Mouse (Mus musculus): Measurements from ENCODE around the gene Pcmt1. TPM values are rescaled to one million over a fixed set of nuclear protein-coding genes. Genes with fewer than 3 reads are reported as not detected.

Pcmt1 gene
- total RNA-seq (2017), result 52.2 to 103 TPM (median 83.1 TPM) in 3 replicates

DNA sequence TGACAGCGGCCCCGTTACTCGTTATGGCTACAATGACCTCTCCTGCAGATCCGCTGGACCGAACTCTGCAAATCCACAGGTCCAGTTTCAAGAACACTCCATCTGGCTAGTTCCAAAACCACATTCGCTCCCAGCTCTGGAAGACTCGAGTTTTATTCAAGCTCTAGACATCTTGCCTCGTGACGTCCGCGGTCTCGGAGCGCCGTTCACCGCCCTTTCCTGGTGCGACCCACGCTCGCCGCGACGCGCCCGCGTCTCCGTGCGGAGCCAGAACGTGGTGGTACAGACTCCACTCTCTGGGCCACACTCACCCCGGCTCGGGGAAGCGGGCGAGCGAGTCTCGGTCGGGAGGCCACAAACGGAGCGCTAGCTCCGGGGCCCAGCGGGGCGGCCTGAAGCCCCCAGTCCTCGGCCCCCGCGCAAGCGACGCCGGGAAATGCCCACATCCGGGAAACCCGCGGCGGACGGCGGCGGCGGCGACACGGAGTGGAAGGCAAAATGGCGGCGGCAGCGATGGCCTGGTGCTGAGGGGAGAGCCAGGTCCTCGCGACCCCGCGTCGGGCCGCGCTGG lies at the start of gene Pcmt1, which contains the start of gene Lats1:
Gene Pcmt1 (minus strand): TSS at position 406 of the 571 bp plus-strand sequence.
Gene Lats1 (plus strand): TSS at position 484 of the 571 bp plus-strand sequence.
- ATAC-seq (replicated peaks; ENCODE audit: insufficient number of reproducible peaks, low FRiP score, low TSS enrichment, poor library complexity, severe bottlenecking), result peak; percentile 59

DNA sequence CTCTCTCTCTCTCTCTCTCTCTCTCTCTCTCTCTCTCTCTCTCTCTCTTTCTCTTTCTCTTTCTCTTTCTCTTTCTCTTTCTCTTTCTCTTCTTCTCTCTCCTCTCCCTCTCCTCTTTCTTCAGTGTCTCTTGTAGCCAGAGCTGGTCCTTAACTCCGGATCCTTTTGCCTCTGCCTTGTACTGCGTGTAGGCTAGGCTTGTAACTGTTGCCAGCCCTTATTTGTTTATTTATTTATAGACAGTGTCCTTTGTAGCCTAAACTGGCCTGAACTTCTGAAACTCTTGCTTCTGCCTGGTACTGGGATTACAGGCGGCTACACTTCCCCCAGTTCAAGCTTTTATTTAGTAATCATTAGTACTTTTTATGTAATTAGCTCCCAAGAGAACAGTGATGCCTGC lies 46.1 kb upstream of the Pcmt1 start:
- ATAC-seq (replicated peaks; ENCODE audit: insufficient number of reproducible peaks, low FRiP score, low TSS enrichment, poor library complexity, severe bottlenecking), result no peak

DNA sequence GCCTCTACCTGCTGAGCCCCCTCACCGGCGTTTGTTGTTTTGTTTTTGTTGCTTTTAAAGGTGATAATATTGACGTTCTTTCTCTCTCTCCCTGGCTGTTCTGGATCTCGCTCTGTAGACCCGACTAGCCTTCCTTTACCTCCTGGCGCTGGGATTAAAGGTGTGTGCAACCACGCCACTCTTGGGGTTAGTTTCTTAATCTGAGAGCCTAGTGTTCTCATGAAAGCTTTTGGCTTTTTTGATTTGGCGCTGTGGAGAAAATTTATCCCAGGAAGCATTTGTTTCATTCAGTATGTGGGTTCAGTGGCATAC lies 45.5 kb upstream of the Pcmt1 start:
- ATAC-seq (replicated peaks; ENCODE audit: insufficient number of reproducible peaks, low FRiP score, low TSS enrichment, poor library complexity, severe bottlenecking), result no peak

DNA sequence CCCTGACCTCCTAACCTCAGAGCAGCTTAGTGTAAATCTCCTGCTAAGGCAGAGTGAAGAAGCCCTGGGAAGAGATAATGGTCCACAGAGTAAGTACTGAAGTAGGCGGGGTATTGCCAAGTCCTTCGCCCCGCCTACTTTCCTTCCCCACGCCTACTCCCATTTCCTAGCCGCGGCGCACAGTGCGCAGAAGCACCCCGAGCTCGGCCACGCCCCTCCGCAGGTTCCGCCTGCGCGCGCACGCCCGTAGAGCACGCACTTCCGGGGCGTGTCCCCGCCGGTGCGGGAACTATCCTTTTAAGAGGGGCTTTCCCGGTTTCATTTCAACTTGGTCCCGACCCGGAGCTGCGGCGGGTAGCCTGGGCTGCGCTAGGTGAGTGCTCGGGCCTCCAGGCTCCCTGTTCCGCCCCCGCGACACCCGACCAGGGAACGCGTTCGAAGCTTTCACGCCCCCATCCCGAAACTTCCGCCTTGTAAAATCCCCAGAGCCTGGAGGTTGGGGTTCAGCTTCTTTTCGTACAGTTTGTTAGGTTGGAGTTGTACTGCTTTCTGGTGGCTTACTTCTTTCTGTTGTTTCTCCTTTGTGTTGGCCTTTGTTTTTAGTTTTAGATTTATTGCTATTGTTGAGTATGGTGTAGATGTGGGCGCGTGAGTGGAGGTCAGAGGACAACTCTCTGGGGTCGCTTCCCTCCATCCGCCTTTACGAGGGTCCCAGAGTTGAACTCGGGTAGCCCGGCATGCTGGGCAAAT lies 45.0 kb upstream of the Pcmt1 start, which contains the start of gene Katna1:
Gene Katna1 (plus strand): TSS at position 250 of the 750 bp plus-strand sequence.
- peak; percentile 97 for ATAC-seq (replicated peaks; ENCODE audit: insufficient number of reproducible peaks, low FRiP score, low TSS enrichment, poor library complexity, severe bottlenecking)

DNA sequence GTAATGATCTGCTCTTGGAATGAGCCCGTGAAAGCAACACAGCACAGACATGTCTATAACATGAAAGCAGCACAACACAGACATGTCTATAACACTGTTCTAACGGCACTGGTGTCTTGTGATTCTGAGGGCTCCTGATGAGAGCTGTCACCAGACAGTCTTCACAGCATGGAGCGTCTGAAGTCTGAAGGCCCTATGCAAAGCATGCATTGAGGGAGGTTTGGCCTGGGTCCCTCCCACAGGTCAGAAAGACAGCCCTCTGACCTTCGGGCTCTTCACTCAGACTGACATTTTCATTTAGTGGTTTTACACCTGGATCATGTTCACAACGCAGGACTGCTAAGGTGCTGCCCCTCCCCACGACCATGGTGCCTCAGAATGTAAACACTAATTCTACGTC lies 34.1 kb upstream of the Pcmt1 start:
- no peak for ATAC-seq (replicated peaks; ENCODE audit: insufficient number of reproducible peaks, low FRiP score, low TSS enrichment, poor library complexity, severe bottlenecking)

DNA sequence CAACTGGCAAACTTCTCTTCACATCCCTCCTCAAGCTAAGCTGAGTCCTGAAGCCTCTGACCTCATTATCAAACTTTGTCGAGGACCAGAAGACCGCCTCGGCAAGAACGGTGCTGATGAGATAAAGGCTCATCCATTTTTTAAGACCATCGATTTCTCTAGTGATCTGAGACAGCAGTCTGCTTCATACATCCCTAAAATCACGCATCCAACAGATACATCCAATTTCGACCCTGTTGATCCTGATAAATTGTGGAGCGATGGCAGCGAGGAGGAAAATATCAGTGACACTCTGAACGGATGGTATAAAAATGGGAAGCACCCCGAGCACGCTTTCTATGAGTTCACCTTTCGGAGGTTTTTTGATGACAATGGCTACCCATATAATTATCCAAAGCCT lies 31.6 kb upstream of the Pcmt1 start:
- no peak for ATAC-seq (replicated peaks; ENCODE audit: insufficient number of reproducible peaks, low FRiP score, low TSS enrichment, poor library complexity, severe bottlenecking)

DNA sequence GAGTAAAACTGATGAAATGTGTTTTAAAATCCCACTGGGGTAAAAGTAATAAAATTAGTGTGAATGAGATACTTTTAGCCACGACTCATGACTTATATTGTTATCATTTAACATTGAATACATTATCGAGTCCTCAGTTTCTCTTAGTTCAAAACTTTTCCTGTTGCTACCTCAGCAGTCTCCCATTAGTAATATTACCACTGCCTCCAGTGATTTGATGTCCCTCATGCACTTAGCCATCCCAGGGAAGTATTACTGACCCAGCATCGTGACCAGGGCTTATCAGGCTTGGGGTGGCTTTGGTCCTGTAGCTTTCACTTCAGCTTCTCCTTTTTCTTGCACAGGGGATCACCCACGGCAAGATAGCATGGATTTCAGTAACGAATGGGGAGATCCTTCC lies 29.2 kb upstream of the Pcmt1 start:
- ATAC-seq (replicated peaks; ENCODE audit: insufficient number of reproducible peaks, low FRiP score, low TSS enrichment, poor library complexity, severe bottlenecking), result no peak

DNA sequence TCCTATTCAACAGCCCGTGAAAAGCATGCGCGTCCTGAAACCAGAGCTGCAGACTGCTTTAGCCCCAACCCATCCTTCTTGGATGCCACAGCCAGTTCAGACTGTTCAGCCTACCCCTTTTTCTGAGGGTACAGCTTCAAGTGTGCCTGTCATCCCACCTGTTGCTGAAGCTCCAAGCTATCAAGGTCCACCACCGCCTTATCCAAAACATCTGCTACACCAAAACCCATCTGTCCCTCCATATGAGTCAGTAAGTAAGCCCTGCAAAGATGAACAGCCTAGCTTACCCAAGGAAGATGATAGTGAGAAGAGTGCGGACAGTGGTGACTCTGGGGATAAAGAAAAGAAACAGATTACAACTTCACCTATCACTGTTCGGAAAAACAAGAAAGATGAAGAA lies 21.6 kb upstream of the Pcmt1 start:
- ATAC-seq (replicated peaks; ENCODE audit: insufficient number of reproducible peaks, low FRiP score, low TSS enrichment, poor library complexity, severe bottlenecking), result no peak

DNA sequence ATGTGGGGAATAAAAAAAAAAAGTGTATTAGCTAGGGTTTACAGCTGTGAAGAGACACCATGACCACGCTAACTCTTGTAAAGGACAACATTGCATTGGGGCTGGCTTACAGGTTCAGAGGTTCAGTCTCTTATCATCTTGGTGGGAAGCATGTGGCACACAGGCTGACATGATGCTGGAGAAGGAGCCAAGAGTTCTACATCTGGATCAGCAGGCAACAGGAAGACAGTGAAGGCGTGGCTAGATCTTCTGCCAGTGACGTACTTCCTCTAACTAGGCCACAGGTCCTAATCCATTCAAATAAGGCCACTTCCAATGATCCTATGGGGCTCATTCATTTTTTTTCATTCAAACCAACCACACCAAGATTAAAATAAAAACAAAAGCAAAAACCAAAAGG lies 19.2 kb upstream of the Pcmt1 start:
- no peak for ATAC-seq (replicated peaks; ENCODE audit: insufficient number of reproducible peaks, low FRiP score, low TSS enrichment, poor library complexity, severe bottlenecking)

DNA sequence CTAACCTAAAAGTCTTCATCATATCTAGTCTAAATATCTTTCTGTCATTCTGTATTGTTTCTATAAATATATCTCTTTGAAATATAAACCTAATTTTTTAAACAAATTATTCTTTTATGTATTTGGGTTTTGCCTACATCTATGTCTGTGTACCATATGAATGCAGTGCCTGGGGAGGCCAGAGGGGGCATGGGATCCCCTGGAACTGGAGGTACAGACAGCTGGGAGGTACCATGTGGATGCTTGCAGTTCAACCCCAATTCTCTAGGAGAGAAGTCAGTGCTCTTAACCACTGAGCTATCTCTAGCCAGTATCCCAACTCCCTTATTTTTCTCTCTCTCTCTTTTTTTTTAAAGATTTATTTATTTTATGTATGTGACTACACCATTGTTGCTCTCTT lies 14.3 kb upstream of the Pcmt1 start:
- 0 out of 2 replicates have a peak, but pooled peaks have one; percentile 61 for ATAC-seq (replicated peaks; ENCODE audit: insufficient number of reproducible peaks, low FRiP score, low TSS enrichment, poor library complexity, severe bottlenecking)

DNA sequence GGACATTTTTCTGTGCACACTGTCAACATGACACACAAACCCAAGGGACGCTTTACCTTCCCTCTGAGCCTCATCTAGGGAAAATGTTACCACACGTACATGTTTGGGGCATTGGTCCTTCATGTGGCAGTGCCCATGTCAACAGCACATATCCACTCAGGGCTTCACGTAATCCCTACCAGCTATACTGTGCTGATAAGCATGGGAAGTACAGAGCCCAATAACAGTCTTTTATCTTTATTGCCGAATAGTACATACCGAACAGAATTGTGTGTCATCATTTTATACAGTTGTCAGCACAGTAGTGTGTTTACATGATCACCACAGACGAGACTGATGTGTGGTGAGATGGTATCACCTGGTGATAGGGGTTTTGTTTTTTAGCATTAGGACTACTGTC lies 6.0 kb upstream of the Pcmt1 start:
- ATAC-seq (replicated peaks; ENCODE audit: insufficient number of reproducible peaks, low FRiP score, low TSS enrichment, poor library complexity, severe bottlenecking), result no peak

DNA sequence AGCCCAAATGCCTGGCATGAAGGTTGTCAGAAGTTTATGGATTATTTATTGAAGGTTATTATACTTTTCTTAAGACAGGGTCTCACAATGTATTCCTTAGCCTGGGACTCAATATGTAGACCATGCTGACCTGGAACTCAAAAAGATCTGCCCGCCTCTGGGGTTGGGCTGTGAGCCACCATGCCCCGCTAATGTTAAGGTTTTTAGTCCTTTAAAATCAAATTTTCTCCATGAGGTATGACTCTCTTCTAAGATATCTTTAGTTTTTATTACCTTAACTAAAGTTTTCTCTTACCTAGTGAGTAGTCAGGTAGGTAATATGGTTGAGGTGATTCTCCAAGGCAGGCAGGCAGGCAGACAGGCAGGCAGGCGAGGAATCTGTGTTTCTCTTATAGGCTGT lies 1.3 kb upstream of the Pcmt1 start:
- ATAC-seq (replicated peaks; ENCODE audit: insufficient number of reproducible peaks, low FRiP score, low TSS enrichment, poor library complexity, severe bottlenecking), result no peak

DNA sequence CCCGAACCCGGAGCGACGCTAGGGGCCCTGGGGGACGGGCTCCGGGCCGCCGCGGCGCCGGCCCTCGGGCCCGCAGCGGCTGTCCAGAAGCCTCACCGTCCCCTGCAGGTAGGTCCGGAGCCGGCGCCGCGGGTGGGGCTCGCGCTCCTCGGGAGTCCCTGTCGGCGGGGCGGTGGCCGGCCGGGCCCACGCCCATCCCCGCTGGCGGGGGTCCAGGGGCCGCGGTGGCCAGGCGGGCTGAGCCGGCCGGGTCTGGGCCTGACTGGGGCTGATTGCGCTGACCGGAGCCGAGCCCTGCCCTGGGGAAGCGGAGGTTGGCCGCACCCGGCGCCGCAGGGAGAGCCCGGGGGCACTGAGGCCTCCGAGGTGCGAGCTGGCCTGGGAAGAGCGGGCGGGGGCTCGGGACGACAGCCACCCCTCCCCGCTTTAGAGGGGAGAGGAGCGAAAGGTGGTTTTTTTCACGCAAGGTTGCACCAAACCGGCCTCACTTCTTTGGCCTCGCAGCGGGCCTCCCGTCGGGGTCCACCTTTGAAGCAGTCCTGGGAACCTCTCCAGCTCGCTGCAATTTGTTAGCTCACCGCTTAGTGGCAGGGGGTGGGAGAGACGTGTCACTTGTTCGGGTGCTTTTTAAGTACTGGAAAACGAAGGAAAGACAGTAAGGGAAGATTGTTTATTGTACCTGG lies 548 bp upstream of the Pcmt1 start:
- peak; percentile 38; the same call in 1 of the 2 replicates for ATAC-seq (replicated peaks; ENCODE audit: insufficient number of reproducible peaks, low FRiP score, low TSS enrichment, poor library complexity, severe bottlenecking)

DNA sequence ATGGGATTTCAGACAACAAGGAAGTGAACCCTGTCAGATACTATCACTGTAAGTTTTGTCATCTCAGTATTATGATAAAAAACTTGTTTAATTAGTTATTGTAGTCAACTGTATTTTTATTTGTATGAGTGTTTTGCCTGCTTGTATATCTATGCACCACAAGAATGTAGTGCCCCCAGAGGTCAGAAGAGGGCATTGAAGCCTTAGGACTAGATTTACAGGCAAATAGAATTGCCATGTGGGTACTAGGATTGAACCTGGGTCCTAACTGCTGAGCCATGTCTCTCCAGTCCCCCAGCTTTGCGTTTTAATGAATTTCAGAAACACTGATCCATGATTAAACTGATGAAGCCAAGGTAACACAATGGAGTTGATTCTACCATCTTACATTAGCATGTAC lies 7.3 kb downstream of the Pcmt1 start:
- ATAC-seq (replicated peaks; ENCODE audit: insufficient number of reproducible peaks, low FRiP score, low TSS enrichment, poor library complexity, severe bottlenecking), result peak; percentile 85

DNA sequence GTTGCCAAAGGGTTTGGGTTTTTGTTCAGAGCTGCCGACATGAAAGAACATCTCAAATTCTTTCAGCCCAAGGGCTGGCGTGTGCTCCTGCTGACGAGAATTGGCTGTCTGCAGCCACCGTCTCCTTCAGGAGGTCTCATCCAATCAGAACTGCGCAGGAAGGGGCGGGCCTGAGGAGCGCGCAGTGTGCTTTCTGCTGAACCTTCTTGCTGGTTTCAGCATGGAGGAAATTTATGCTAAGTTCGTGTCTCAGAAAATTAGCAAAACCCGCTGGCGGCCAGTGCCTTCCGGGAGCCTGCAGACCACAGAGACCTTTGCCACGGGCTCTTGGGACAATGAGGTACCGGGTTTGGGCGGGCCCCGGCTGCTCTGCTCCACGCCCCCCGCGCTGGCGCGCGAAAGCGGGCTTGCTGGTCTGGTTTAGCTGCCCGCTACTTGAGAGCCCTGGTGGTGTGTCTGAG lies 13.6 kb downstream of the Pcmt1 start, which contains the start of gene Nup43:
Gene Nup43 (plus strand): TSS at position 162 of the 461 bp plus-strand sequence.
- peak; percentile 87 for ATAC-seq (replicated peaks; ENCODE audit: insufficient number of reproducible peaks, low FRiP score, low TSS enrichment, poor library complexity, severe bottlenecking)

DNA sequence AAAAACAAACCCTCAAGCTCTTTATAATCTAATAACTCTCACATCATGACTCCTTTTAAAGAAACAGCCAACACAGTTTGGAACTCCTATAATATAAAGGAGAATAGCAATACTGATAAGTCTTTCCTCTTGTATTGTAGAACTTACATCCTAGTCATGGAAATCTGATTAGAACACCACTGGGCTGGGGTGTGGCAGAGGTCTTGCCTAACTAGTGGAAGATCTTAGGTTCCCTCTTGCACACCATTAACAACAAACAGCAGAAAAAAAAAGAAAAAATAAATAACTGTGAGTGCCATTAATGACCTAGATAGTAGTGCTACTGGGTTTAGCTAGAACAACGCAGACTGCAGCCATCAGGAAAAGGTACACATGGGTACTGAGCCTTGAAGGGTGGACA lies 16.0 kb downstream of the Pcmt1 start:
- no peak for ATAC-seq (replicated peaks; ENCODE audit: insufficient number of reproducible peaks, low FRiP score, low TSS enrichment, poor library complexity, severe bottlenecking)

DNA sequence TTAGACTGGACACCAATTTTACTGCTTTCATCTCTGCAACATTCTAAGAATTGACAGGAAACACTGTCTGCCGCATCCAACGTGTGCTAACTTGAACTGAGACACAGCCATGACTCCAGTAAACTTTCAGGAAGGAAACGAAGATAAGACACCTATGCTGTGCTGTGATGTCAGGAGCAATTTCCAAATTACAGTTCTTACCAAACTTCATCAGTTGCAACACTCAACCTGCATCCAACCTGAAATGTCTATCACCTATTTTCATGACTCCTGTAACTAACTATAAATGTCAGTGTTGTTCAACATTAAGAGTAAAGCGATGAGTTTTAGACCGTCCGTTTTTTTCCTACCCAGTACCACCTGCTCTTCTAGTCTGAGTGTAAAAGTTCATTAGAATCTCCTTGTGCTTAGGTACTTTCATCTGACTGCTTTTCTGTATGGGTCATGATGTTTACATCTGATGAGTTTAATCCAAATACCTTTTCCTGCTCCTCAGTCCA lies 16.9 kb downstream of the Pcmt1 start:
- no peak for ATAC-seq (replicated peaks; ENCODE audit: insufficient number of reproducible peaks, low FRiP score, low TSS enrichment, poor library complexity, severe bottlenecking)

DNA sequence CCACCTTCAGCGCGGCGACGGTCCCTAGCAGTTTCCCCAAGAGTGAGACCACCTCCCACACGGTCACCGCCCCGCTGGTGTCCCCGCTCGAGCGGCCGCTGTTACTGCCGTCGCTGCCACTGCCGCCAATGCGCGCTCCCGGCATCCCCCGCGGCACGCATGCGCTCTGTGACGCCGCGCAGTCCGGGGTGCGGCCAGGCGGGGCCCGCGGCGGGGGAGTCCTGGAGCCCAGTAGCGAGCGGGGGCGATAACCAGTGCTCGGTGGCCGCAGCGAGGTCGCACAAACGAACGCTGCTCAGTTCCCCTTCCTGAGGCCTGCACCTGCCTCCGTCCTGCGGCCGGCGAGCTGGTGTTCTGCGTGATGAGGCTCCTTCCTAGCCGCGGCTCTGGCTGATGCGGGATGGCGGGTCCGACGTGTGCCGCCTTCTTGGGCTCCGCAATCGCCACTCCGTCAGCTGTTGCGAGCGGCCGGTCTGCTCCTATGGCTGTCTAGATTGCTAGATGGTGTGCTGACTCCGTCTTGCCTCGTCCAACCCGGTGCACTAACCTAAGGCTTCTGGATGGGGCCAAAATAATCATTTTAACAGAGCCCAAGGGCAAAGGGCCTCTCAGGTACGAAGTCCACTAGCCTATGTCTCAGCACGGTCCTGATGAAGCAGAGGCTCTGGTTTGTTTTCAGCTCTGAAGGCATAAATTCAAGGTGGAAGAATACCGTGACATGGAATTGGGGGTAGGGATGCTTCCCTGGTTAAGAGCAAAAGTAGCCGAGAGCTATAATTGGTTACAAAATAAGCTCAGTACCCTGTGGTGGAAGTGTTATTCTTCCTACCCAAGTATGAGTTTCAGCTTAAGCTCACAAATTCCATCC lies 17.5 kb downstream of the Pcmt1 start:
- ATAC-seq (replicated peaks; ENCODE audit: insufficient number of reproducible peaks, low FRiP score, low TSS enrichment, poor library complexity, severe bottlenecking), result peak; percentile 37
